Mouse (Mus musculus): ENCODE results near the gene Adgrg5. TPM values are rescaled to one million over a fixed set of nuclear protein-coding genes. Genes with fewer than 3 reads are reported as not detected.

Adgrg5 gene
- total RNA-seq, 2 experiments from 2014 or later, result 0.58 to 1.2 TPM

DNA sequence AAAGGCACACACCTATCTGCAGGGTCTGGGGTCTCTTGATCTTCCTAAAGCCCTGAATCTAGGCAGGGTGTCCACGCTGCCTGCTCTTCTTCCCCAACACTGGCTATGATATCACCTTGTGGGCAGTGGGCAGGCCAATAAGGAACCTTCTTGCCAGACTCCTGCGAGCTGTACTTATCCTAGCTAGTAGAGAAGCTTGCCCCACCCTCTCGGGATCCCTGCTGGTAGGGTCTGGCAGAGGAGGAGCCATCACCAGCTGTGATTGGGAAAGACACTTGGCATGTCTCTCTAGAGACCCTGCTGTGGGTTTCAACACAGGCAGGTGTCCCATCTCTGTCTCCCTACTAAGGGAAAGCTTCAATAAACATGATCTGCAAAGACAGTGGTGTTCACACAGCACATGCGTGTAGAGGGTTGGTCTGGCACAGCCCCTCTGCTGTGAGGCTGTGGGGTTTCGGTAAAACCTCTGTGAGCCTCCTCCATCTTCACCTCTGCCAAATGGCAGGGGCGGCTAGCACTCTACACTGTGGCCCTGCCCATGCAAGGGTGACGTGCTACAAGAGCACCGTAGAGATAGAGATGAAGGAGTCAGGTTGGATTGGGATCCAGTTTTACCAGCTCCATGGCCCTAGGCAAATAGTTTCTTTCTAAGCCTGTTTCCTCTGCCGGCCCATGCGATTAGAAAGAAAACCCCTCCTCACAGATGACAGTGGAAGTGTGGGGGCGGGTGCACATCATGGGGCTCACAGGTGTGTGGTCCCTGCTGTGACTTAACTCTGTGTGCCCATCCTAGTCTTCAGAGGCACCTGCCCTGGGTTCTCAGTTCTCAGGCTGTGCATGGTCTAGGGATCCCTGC is 67.3 kb downstream of the Adgrg5 start:
- no peak for ATAC-seq (ENCODE audit: poor library complexity, severe bottlenecking)

DNA sequence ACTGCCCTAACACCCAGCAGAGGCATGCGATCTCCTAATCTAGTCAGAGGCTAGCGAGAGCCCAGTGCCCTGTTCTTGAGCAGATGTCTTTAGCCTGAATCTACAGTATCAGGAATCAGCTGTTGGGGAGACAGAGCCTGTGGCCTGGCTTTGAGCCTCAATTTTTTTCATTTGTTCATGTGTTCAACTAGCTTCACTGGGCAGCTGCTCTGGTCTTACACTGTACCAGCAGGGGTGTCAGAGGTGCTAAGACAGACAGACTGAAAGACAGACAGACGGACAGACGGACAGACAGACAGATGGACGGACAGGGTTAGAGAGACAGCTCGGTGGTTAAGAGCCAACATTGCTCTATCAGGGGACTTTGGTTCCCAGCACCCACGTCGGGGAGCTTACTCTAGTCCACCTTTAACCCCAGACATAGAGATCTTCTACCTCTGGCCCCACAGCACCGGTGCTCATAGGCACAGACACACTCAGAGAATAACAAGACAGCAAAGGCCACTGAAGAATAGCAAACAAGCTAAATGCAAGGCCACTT is 68.0 kb downstream of the Adgrg5 start:
- ATAC-seq (ENCODE audit: poor library complexity, severe bottlenecking), result no peak

- ATAC-seq (ENCODE audit: poor library complexity, severe bottlenecking), result no peak
These were observed 68.5 kb downstream of the Adgrg5 start for GRCm38 (mm10) chr8:94992010-94992409.

- ATAC-seq (ENCODE audit: poor library complexity, severe bottlenecking), result no peak
These were observed 69.0 kb downstream of the Adgrg5 start for GRCm38 (mm10) chr8:94992534-94992933.

Other genes starting within 250 kb of the Adgrg5 start
- not detected in 2 replicates for gene Pllp, start 227.4 kb upstream of the Adgrg5 start, total RNA-seq (2015)
- gene Pllp, start 227.4 kb upstream of the Adgrg5 start, total RNA-seq (2017), result not detected in 2 replicates
- gene Ccl22, start 178.1 kb upstream of the Adgrg5 start, total RNA-seq (2015), result not detected in 2 replicates
- not detected in 2 replicates for gene Ccl22, start 178.1 kb upstream of the Adgrg5 start, total RNA-seq (2017)
- 0.13 and 0.18 TPM in 2 replicates for gene Cx3cl1, start 151.7 kb upstream of the Adgrg5 start, total RNA-seq (2015)
- not detected in 2 replicates for gene Cx3cl1, start 151.7 kb upstream of the Adgrg5 start, total RNA-seq (2017)
- gene Ccl17, start 113.2 kb upstream of the Adgrg5 start, total RNA-seq (2015), result 2.4 TPM in 1 of 2 replicates, not detected in the other
- 1.4 TPM in 1 of 2 replicates, not detected in the other for gene Ccl17, start 113.2 kb upstream of the Adgrg5 start, total RNA-seq (2017)
- gene Coq9, start 85.4 kb upstream of the Adgrg5 start, total RNA-seq (2015), result 12.8 and 16.6 TPM in 2 replicates
- gene Coq9, start 85.4 kb upstream of the Adgrg5 start, total RNA-seq (2017), result 22.1 and 24.8 TPM in 2 replicates
- 13.0 and 28.9 TPM in 2 replicates for gene Ciapin1, start 85.3 kb upstream of the Adgrg5 start, total RNA-seq (2015)
- 13.5 and 19.5 TPM in 2 replicates for gene Ciapin1, start 85.3 kb upstream of the Adgrg5 start, total RNA-seq (2017)
- 44.1 and 46.4 TPM in 2 replicates for gene Polr2c, start 66.2 kb upstream of the Adgrg5 start, total RNA-seq (2015)
- 40.3 and 43.5 TPM in 2 replicates for gene Polr2c, start 66.2 kb upstream of the Adgrg5 start, total RNA-seq (2017)
- gene Dok4, start 47.4 kb upstream of the Adgrg5 start, total RNA-seq (2015), result 0.75 TPM in 1 of 2 replicates, not detected in the other
- gene Dok4, start 47.4 kb upstream of the Adgrg5 start, total RNA-seq (2017), result 0.69 and 0.92 TPM in 2 replicates
- gene Ccdc102a, start 5.6 kb upstream of the Adgrg5 start, total RNA-seq (2015), result 1.8 and 3.3 TPM in 2 replicates
- gene Ccdc102a, start 5.6 kb upstream of the Adgrg5 start, total RNA-seq (2017), result 9.1 and 10.7 TPM in 2 replicates
- 7.3 and 7.8 TPM in 2 replicates for gene Adgrg1, start 51.1 kb downstream of the Adgrg5 start, total RNA-seq (2015)
- gene Adgrg1, start 51.1 kb downstream of the Adgrg5 start, total RNA-seq (2017), result 2.8 and 14.0 TPM in 2 replicates
- 15.5 and 21.6 TPM in 2 replicates for gene Adgrg3, start 94.0 kb downstream of the Adgrg5 start, total RNA-seq (2015)
- gene Adgrg3, start 94.0 kb downstream of the Adgrg5 start, total RNA-seq (2017), result 28.8 and 38.7 TPM in 2 replicates
- 0.38 and 0.52 TPM in 2 replicates for gene Drc7, start 131.4 kb downstream of the Adgrg5 start, total RNA-seq (2015)
- 0.18 and 0.33 TPM in 2 replicates for gene Drc7, start 131.4 kb downstream of the Adgrg5 start, total RNA-seq (2017)
- gene Katnb1, start 157.5 kb downstream of the Adgrg5 start, total RNA-seq (2015), result 3.7 and 6.7 TPM in 2 replicates
- gene Katnb1, start 157.5 kb downstream of the Adgrg5 start, total RNA-seq (2017), result 15.6 and 21.8 TPM in 2 replicates